13 mouse cellular contexts compared by ENCODE assay signal in genomic region chr5:32443906-32444305, GRCm38 (mm10).
"Had no signal": no experiment of that assay in that cellular context is flagged by ENCODE, and none has a peak within 500 bp of the region (broad histone marks: within the 10 kb centered on the region; RNA-seq: fewer than 3 reads in every experiment).

No protein-coding gene starts in this region.

- DNase-seq: lung, adult 18-20 months; lung, embryonic 14.5 days; lung, postnatal 10 days; lung, postnatal 4 days; midbrain, embryonic 14.5 days; retina, postnatal 1 day; right cerebral cortex, adult 18-20 months; right cerebral cortex, postnatal 25 days; right cerebral cortex, postnatal 4 days; spleen, adult 18-20 months; thymus, adult 18-20 months; thymus, postnatal 14 days; thymus, postnatal 36 days had no signal
